Mouse (Mus musculus) CH12.LX (cell line): ENCODE data around the gene Tyro3. TPM values are rescaled to one million over a fixed set of nuclear protein-coding genes. Genes with fewer than 3 reads are reported as not detected.

Source experiments
- DNase-seq: peaks from one replicate; pipeline ENCODE4 v3.0.0-alpha.2; 2013; ENCODE audit errors: extremely low read depth
- H3K27ac ChIP-seq: 2 replicates; pipeline ENCODE4 v1.5.1; 2012; ENCODE audit warnings: low read depth, mild to moderate bottlenecking, control low read depth, moderate library complexity; ENCODE audit not compliant: insufficient read depth
- H3K27me3 ChIP-seq: replicated peaks from 2 replicates; pipeline ENCODE3; 2012; ENCODE audit warnings: inconsistent platforms
- H3K36me3 ChIP-seq, 2 experiments: replicated peaks in 1 of 2; 2 replicates each; pipeline versions ENCODE3 to v1.6.1; 2012; ENCODE audit warnings: inconsistent platforms in 1 of 2, low read length in 1 of 2, mild to moderate bottlenecking in 1 of 2, mixed read lengths in 1 of 2, moderate library complexity in 1 of 2; ENCODE audit not compliant: control insufficient read depth in 1 of 2, insufficient read depth in 1 of 2
- H3K4me1 ChIP-seq, 2 experiments: 2 replicates each; pipeline ENCODE4 v1.6.1; 2012; ENCODE audit warnings: inconsistent platforms in 1 of 2, moderate library complexity in 1 of 2; ENCODE audit not compliant: insufficient read depth in 2 of 2, control insufficient read depth in 1 of 2
- H3K4me2 ChIP-seq: 2 replicates; pipeline ENCODE4 v1.6.1; 2012; ENCODE audit warnings: low read depth, mild to moderate bottlenecking, control low read depth; ENCODE audit not compliant: poor library complexity, insufficient read depth, severe bottlenecking
- H3K4me3 ChIP-seq, 3 experiments: fragments of 150-350 bp in 1 of 3; sonication (generic) in 1 of 3; replicated peaks in 1 of 3; 2 replicates each; pipeline versions ENCODE3 to v1.5.1; 2011 to 2012; ENCODE audit warnings: low read depth in 2 of 3, low read length in 2 of 3, mild to moderate bottlenecking in 2 of 3, moderate library complexity in 2 of 3, control low read depth in 1 of 3, improper control_type of control experiment in 1 of 3, inconsistent platforms in 1 of 3, mixed read lengths in 1 of 3; ENCODE audit not compliant: poor library complexity in 1 of 3
- H3K79me2 ChIP-seq: replicated peaks from 2 replicates; pipeline ENCODE4 v1.6.1; 2012; ENCODE audit warnings: mild to moderate bottlenecking, moderate library complexity; ENCODE audit not compliant: control insufficient read depth, poor library complexity, insufficient read depth, severe bottlenecking; ENCODE audit errors: extremely low read depth
- H3K9ac ChIP-seq: 2 replicates; pipeline ENCODE4 v1.6.1; 2012; ENCODE audit warnings: low read depth, mild to moderate bottlenecking, control low read depth, moderate library complexity; ENCODE audit not compliant: insufficient read depth
- H3K9me3 ChIP-seq: replicated peaks from 2 replicates; pipeline ENCODE3; 2012; ENCODE audit warnings: low read length, inconsistent platforms, mixed read lengths
- BHLHE40 ChIP-seq: IDR thresholded peaks from 2 replicates; pipeline ENCODE4 v1.6.1; 2011; ENCODE audit warnings: mild to moderate bottlenecking, low read depth, low read length, improper control_type of control experiment
- E2F4 ChIP-seq: IDR thresholded peaks from 2 replicates; pipeline ENCODE4 v1.6.1; 2011; ENCODE audit warnings: low read depth, low read length, improper control_type of control experiment; ENCODE audit not compliant: insufficient replicate concordance
- ELF1 ChIP-seq: IDR thresholded peaks from 2 replicates; pipeline ENCODE4 v1.6.1; 2014; ENCODE audit warnings: low read depth, mild to moderate bottlenecking, inconsistent platforms, low read length, improper control_type of control experiment
- EP300 ChIP-seq: IDR thresholded peaks from 2 replicates; pipeline ENCODE4 v1.6.1; 2011; ENCODE audit warnings: low read length, improper control_type of control experiment
- ETS1 ChIP-seq: conservative IDR thresholded peaks from 2 replicates; pipeline ENCODE4 v1.6.1; 2012; ENCODE audit warnings: low read depth, mild to moderate bottlenecking, inconsistent platforms, low read length, improper control_type of control experiment, moderate library complexity
- GABPA ChIP-seq: IDR thresholded peaks from 2 replicates; pipeline ENCODE4 v1.6.1; 2012; ENCODE audit warnings: low read depth, low read length, improper control_type of control experiment, inconsistent platforms; ENCODE audit not compliant: insufficient replicate concordance
- JUN ChIP-seq: IDR thresholded peaks from 2 replicates; pipeline ENCODE4 v1.6.1; 2011; ENCODE audit warnings: low read depth, mild to moderate bottlenecking, low read length, improper control_type of control experiment, moderate library complexity; ENCODE audit not compliant: insufficient read depth
- JUND ChIP-seq: conservative IDR thresholded peaks from 2 replicates; pipeline ENCODE4 v1.6.1; 2011; ENCODE audit warnings: low read depth, low read length, improper control_type of control experiment
- MEF2A ChIP-seq: IDR thresholded peaks from 2 replicates; pipeline ENCODE4 v1.6.1; 2014; ENCODE audit warnings: low read depth, mild to moderate bottlenecking, inconsistent platforms, low read length, improper control_type of control experiment, borderline replicate concordance
- MYC ChIP-seq: IDR thresholded peaks from 2 replicates; pipeline ENCODE4 v1.6.1; 2011; ENCODE audit warnings: low read depth, mild to moderate bottlenecking, improper control_type of control experiment, low read length
- NELFE ChIP-seq: IDR thresholded peaks from 2 replicates; pipeline ENCODE4 v1.6.1; 2011; ENCODE audit warnings: low read depth, low read length, improper control_type of control experiment
- PAX5 ChIP-seq: IDR thresholded peaks from 2 replicates; pipeline ENCODE4 v1.6.1; 2012; ENCODE audit warnings: low read length, inconsistent platforms, mixed read lengths
- SIN3A ChIP-seq: IDR thresholded peaks from 2 replicates; pipeline ENCODE4 v1.6.1; 2012; ENCODE audit warnings: low read length, improper control_type of control experiment, inconsistent platforms
- UBTF ChIP-seq: IDR thresholded peaks from 2 replicates; pipeline ENCODE4 v1.6.1; 2012; ENCODE audit warnings: low read depth, mild to moderate bottlenecking, inconsistent platforms, low read length, improper control_type of control experiment, moderate library complexity
- USF2 ChIP-seq: conservative IDR thresholded peaks from 2 replicates; pipeline ENCODE4 v1.6.1; 2011; ENCODE audit warnings: low read depth, low read length, improper control_type of control experiment
- ZMIZ1 ChIP-seq: IDR thresholded peaks from 2 replicates; pipeline ENCODE4 v1.6.1; 2012; ENCODE audit warnings: low read depth, mild to moderate bottlenecking, inconsistent platforms, low read length, improper control_type of control experiment
- ZNF384 ChIP-seq: IDR thresholded peaks from 2 replicates; pipeline ENCODE4 v1.6.1; 2012; ENCODE audit warnings: low read depth, low read length, improper control_type of control experiment, inconsistent platforms
- dilution Hi-C: fragments of 300-500 bp; cut with MboI; formaldehyde crosslinking; loops from 2 replicates; pipeline ENCODE4 v1.14.3; 2020; ENCODE audit warnings: low sequenced_read_pairs; ENCODE audit not compliant: extremely low pct_unique_long_range_greater_than_20kb, extremely low pct_ligation_motif_present
- in situ Hi-C: fragments of 300-500 bp; cut with MboI; formaldehyde crosslinking; loops from 3 replicates; pipeline ENCODE4 v1.14.3; 2019; ENCODE audit warnings: low sequenced_read_pairs, low pct_ligation_motif_present, low pct_unique_long_range_greater_than_20kb, mixed read lengths
- polyA plus RNA-seq: library from polyadenylated mRNA; unstranded; fragments of >175 nt; gene quantifications from 2 replicates; pipeline ENCODE4 v1.2.1, GENCODE M21; 2012; ENCODE audit warnings: low read depth; ENCODE audit not compliant: insufficient read length
- total RNA-seq, 2 experiments: library from RNA; depleted of rRNA; stranded (reverse); fragments of 300-350 nt in 1 of 2; fragments of >200 nt in 1 of 2; gene quantifications; 2 replicates each; pipeline ENCODE4 v1.2.3; 2012 to 2014

The Tyro3 gene
- total and polyA plus RNA-seq, 3 experiments: 20.3 to 39.7 (median 23.7) TPM

GRCm38 (mm10) chr2:119804275-119804628 is 6.7 kb downstream of the Tyro3 start:
- no peak for DNase-seq
- Histone ChIP-seq H3K9ac (no peak overlapping the region), H3K79me2 (no peaks in the 10 kb centered on the region), H3K4me2 (no peak overlapping the region), H3K4me1 (peaks cover 44 to 77% of the 10 kb centered on the region in 2 experiments), H3K27me3 (no peaks in the 10 kb centered on the region), H3K4me3 (no peak overlapping the region), H3K9me3 (no peaks in the 10 kb centered on the region)
- in situ Hi-C loops: no loop called here
- dilution Hi-C loops: no loop called here
- no peak for TF ChIP-seq ZNF384
- TF ChIP-seq ETS1: no peak
- TF ChIP-seq, all 38 proteins: peak for 0
- Histone ChIP-seq H3K27ac (no peak overlapping the region), H3K36me3 (peaks cover 15 to 54% of the 10 kb centered on the region in 2 experiments)

DNA sequence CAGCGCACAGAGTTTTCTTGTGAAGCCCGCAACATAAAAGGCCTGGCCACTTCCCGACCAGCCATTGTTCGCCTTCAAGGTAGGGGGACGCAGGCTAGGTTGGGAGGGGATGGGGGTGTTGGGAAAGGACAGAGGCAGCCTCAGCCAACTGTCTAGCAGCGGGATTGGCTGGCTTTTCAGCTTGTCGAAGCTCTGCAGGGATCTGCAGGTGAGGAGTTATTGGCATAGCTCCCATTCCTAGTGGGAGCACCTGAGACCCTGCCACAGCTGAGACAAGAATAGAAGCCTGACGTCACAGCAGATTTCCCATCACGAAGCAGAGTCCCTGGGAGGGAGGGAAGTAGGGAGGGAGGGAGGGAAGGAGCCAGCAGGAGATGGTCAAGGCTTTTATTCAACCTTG is 7.2 kb downstream of the Tyro3 start:
- TF ChIP-seq GABPA: no peak
- TF ChIP-seq MEF2A: no peak
- no peak for TF ChIP-seq E2F4
- no peak for TF ChIP-seq SIN3A
- no peak for TF ChIP-seq JUND
- TF ChIP-seq PAX5: no peak
- no peak for TF ChIP-seq ELF1
- TF ChIP-seq USF2: no peak
- no peak for TF ChIP-seq ZMIZ1
- no peak for TF ChIP-seq MYC
- TF ChIP-seq BHLHE40: no peak
- TF ChIP-seq UBTF: no peak
- TF ChIP-seq NELFE: no peak
- no peak for TF ChIP-seq EP300
- dilution Hi-C loops (no loop called here), in situ Hi-C loops (no loop called here)
- no peaks in the 10 kb centered on the region for H3K9me3 ChIP-seq
- peaks cover 48 to 83% of the 10 kb centered on the region in 2 experiments for H3K4me1 ChIP-seq
- no peak overlapping the region for H3K27ac ChIP-seq
- H3K4me2 ChIP-seq: no peak overlapping the region
- no peaks in the 10 kb centered on the region for H3K79me2 ChIP-seq
- no peak for DNase-seq
- H3K36me3 ChIP-seq: peaks cover 20 to 60% of the 10 kb centered on the region in 2 experiments
- no peaks in the 10 kb centered on the region for H3K27me3 ChIP-seq
- no peak overlapping the region for H3K4me3 ChIP-seq
- H3K9ac ChIP-seq: no peak overlapping the region

GRCm38 (mm10) chr2:119805536-119805935 is 8.0 kb downstream of the Tyro3 start:
- dilution Hi-C loops: no loop called here
- no peak overlapping the region for H3K27ac ChIP-seq
- in situ Hi-C loops: no loop called here
- no peak for DNase-seq
- no peak overlapping the region for H3K4me2 ChIP-seq
- TF ChIP-seq JUN: no peak
- H3K79me2 ChIP-seq: no peaks in the 10 kb centered on the region
- H3K27me3 ChIP-seq: no peaks in the 10 kb centered on the region
- peaks cover 49 to 85% of the 10 kb centered on the region in 2 experiments for H3K4me1 ChIP-seq
- peaks cover 27 to 67% of the 10 kb centered on the region in 2 experiments for H3K36me3 ChIP-seq
- no peak overlapping the region for H3K9ac ChIP-seq
- no peaks in the 10 kb centered on the region for H3K9me3 ChIP-seq
- no peak overlapping the region for H3K4me3 ChIP-seq
